Mouse (Mus musculus) embryonic facial prominence, embryonic 12.5 days (tissue): ENCODE measurements around the gene Edil3. TPM values are rescaled to one million over a fixed set of nuclear protein-coding genes. Genes with fewer than 3 reads are reported as not detected.

Source experiments
- ATAC-seq: fragments of 200-750 bp; cut with Nextera tagmentation; 2 replicates; pipeline ENCODE4 v1.8.0; 2017; ENCODE audit not compliant: insufficient number of reproducible peaks, insufficient read depth, low FRiP score, low TSS enrichment
- H3K27ac ChIP-seq: fragments of 300-500 bp; sonication (generic); 2 replicates; pipeline ENCODE4 v1.5.1; 2016; ENCODE audit warnings: mild to moderate bottlenecking
- H3K27me3 ChIP-seq: fragments of 300-500 bp; sonication (generic); 2 replicates; pipeline ENCODE4 v1.6.1; 2016; ENCODE audit warnings: mild to moderate bottlenecking, moderate library complexity
- H3K36me3 ChIP-seq: fragments of 300-500 bp; sonication (generic); 2 replicates; pipeline ENCODE4 v1.6.1; 2016; ENCODE audit warnings: mild to moderate bottlenecking
- H3K4me1 ChIP-seq: fragments of 300-500 bp; sonication (generic); 2 replicates; pipeline ENCODE4 v1.6.1; 2016
- H3K4me2 ChIP-seq: fragments of 300-500 bp; sonication (generic); replicated peaks from 2 replicates; pipeline ENCODE4 v1.6.1; 2016; ENCODE audit warnings: mild to moderate bottlenecking, moderate library complexity
- H3K4me3 ChIP-seq: fragments of 300-500 bp; sonication (generic); 2 replicates; pipeline ENCODE4 v1.5.1; 2016; ENCODE audit warnings: mild to moderate bottlenecking
- H3K9ac ChIP-seq: fragments of 300-500 bp; sonication (generic); 2 replicates; pipeline ENCODE4 v1.6.1; 2016; ENCODE audit warnings: mild to moderate bottlenecking, moderate library complexity
- H3K9me3 ChIP-seq: fragments of 300-500 bp; sonication (generic); 2 replicates; pipeline ENCODE4 v1.6.1; 2016; ENCODE audit warnings: mild to moderate bottlenecking, moderate library complexity
- WGBS: fragments of 180-500 bp; shearing (Covaris S2); methylation state at CpG from one replicate; pipeline ENCODE4 v1.1.7; 2016; 5-methylcytosine and 5-hydroxymethylcytosine counted together
- polyA plus RNA-seq: library from polyadenylated mRNA; unstranded; fragments of >200 nt; fragmentation: Nextera tagmentation; extraction: Ambion mirVana; gene quantifications from 2 replicates; pipeline ENCODE4 v1.2.1, GENCODE M21; 2016

Gene Edil3
- polyA plus RNA-seq, 1 experiment from 2014 or later = 20.5 TPM

DNA sequence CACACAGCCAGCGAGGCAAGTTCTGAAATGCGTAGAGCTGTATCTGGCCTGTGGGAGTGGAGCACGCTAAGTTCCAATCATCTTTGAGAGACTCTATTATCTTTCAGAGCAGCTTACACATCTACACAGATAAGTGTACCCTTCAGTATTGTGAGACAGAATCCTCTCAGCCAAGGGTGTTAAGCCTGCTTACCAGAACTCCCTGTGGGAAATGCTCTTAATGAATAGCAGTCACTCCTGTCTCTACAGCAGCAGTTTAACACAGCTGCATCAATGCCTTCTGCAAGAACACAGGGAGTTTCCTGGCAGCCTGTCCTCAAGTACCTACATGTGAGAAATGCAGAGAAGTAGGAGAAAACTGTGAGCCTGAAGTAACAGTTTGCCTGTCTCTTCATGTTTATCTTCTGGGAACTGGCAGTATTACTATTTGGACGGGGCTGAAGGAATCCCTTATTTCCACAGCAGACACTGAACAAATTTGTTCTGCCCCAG, 324.8 kb downstream of the Edil3 start:
- WGBS = 51% methylated on average over 4 of the region's 4 CpGs
- no peaks in the 10 kb centered on the region; the same call in 1 of the 2 replicates for H3K4me1 ChIP-seq
- ATAC-seq = no peak

DNA sequence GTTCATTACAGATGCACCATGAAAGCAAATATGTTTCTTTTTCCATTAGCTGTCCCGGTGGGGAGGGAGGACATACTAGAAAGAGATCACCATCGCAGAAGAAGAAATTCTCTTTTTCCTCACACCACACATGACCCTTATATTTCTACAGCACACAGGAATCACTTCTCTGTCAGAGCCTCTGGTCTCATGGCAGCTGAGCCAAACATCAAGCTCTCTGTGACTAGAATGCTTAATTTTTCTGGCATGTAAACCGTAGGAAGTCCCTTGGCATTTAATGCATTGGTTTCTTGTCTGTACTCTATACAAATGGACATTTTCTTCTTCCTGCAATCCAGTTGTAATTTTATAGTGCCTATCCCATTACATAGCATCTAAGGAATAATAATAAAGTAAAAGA, 330.6 kb downstream of the Edil3 start:
- H3K27me3 ChIP-seq = no peaks in the 10 kb centered on the region
- no peak overlapping the region for H3K9ac ChIP-seq
- H3K4me2 ChIP-seq = no peak overlapping the region
- H3K27ac ChIP-seq = no peak overlapping the region
- ATAC-seq = no peak
- WGBS = 72% methylated on average over 3 of the region's 3 CpGs
- H3K9me3 ChIP-seq = no peaks in the 10 kb centered on the region
- H3K4me1 ChIP-seq = no peaks in the 10 kb centered on the region
- H3K4me3 ChIP-seq = no peak overlapping the region
- H3K36me3 ChIP-seq = no peaks in the 10 kb centered on the region

More for the DNA sequence above, 324.8 kb downstream of the Edil3 start:
- no peaks in the 10 kb centered on the region for H3K27me3 ChIP-seq
- H3K9me3 ChIP-seq = no peaks in the 10 kb centered on the region
- H3K4me3 ChIP-seq = no peak overlapping the region
- H3K36me3 ChIP-seq = no peaks in the 10 kb centered on the region
- no peak overlapping the region for H3K27ac ChIP-seq
- no peak overlapping the region for H3K9ac ChIP-seq
- H3K4me2 ChIP-seq = no peak overlapping the region

DNA sequence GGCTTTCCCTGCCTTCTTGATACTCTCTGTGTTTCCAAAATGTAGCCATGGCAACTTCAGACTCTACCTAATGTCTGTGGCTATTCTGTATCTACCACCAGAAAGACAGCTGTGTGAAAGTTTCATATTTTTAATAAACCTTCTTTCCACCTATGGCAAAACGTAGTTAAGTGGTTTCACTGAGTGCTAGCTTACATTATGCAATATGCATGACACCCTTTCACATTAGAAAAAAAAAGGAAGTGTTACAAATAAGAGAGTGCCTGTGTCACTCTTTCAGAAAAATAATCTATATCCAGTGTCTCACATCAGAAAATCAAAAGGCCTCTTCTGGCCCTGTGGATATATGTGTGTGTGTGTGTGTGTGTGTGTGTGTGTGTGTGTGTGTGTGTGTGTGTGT, 346.7 kb downstream of the Edil3 start:
- no peak overlapping the region for H3K4me2 ChIP-seq
- H3K27me3 ChIP-seq = no peaks in the 10 kb centered on the region
- no peaks in the 10 kb centered on the region for H3K36me3 ChIP-seq
- no peak overlapping the region for H3K27ac ChIP-seq
- ATAC-seq = no peak
- no peaks in the 10 kb centered on the region for H3K9me3 ChIP-seq
- H3K4me3 ChIP-seq = no peak overlapping the region
- WGBS = 83% methylated on average over 1 of the region's 1 CpGs
- H3K9ac ChIP-seq = no peak overlapping the region
- H3K4me1 ChIP-seq = no peaks in the 10 kb centered on the region

DNA sequence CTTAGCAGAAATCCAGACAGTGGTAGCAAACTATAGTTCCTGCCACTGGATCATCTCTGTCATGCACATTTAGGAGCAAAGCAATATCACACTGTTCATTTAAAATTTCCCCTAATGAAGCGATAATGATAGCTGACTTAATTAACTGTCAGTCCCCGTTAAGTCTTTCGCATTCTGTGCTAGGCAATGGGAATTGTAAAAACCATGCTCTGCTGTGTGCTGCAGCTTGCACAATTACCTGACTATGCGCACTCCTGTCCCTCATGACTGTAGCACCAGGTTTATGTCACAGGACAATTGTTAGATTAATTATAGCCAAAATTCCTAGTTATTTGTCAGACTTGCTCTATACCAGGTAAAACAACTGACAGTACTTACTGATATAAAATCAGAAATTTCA, 348.8 kb downstream of the Edil3 start:
- Histone ChIP-seq H3K4me2 (no peak overlapping the region), H3K4me1 (no peaks in the 10 kb centered on the region), H3K9me3 (no peaks in the 10 kb centered on the region), H3K27me3 (no peaks in the 10 kb centered on the region), H3K9ac (no peak overlapping the region), H3K4me3 (no peak overlapping the region), H3K36me3 (no peaks in the 10 kb centered on the region), H3K27ac (no peak overlapping the region)
- 86% methylated on average over 4 of the region's 4 CpGs for WGBS
- ATAC-seq = no peak

DNA sequence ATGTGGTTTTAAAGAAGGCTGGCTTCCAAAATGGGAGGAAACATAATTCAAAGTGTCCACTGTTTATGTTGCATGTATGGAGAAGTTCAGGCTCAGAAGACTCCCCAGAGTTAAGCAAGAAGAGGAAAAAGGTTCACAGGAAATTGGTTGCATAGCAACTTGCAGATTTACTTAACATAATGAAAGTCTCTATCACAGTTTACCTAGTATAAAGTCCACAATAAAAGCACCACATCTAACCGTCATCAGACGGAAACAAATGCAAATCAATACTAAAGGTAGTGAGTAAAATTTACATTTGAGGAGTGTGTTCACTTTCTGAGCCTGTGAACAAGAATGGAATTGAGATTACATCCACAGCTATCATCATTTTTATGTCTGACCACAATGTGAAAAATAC, 353.9 kb downstream of the Edil3 start:
- Histone ChIP-seq H3K4me3 (no peak overlapping the region), H3K27ac (no peak overlapping the region), H3K9me3 (no peaks in the 10 kb centered on the region), H3K27me3 (no peaks in the 10 kb centered on the region), H3K4me1 (no peaks in the 10 kb centered on the region), H3K9ac (no peak overlapping the region), H3K36me3 (no peaks in the 10 kb centered on the region), H3K4me2 (no peak overlapping the region)
- ATAC-seq = no peak
- 85% methylated on average over 2 of the region's 2 CpGs for WGBS

DNA sequence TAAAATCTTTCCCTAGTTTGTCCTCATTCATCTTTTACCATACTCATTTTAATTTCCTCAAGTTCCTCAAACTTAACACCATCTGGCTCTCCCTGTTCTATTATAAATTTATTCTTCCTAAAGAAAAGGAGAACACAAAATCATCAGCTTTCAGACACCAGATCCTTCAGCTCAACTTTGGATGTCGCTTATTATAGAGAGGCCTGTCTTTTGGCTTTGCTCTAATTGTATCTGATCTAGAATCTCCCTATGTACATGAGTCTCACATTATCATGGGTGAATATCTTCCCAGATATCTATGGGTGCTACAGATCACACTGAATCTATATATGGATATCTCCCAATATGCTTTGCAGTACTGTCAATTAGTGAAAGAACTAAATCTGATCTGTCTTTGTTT, 367.8 kb downstream of the Edil3 start:
- H3K4me1 ChIP-seq = no peaks in the 10 kb centered on the region
- H3K27me3 ChIP-seq = no peaks in the 10 kb centered on the region
- no peaks in the 10 kb centered on the region for H3K9me3 ChIP-seq
- no peaks in the 10 kb centered on the region for H3K36me3 ChIP-seq
- ATAC-seq = no peak
- no peak overlapping the region for H3K27ac ChIP-seq
- no peak overlapping the region for H3K4me3 ChIP-seq
- no peak overlapping the region for H3K9ac ChIP-seq
- 95% methylated on average over 1 of the region's 1 CpGs for WGBS
- H3K4me2 ChIP-seq = no peak overlapping the region

DNA sequence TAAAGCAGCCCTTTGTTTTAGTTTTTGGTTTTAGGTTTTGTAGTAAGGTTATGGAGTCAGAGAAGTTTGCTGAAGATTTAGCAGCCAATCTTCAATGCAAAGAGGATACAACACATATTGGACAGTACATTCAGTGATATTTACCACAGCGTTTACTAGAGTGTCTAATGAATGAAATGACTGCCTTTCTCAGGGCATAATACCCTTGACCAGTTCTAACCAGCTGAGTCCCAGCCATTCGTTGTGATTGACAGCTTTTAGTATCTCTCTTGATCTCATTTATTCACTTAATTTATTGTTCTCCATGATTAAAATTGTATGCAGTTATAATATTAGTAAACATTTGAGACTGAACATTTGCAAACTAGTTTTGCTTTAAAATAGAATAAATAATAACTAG, 375.7 kb downstream of the Edil3 start:
- Histone ChIP-seq H3K9ac (no peak overlapping the region), H3K4me1 (no peaks in the 10 kb centered on the region), H3K27ac (no peak overlapping the region), H3K4me2 (no peak overlapping the region), H3K4me3 (no peak overlapping the region), H3K9me3 (no peaks in the 10 kb centered on the region), H3K36me3 (no peaks in the 10 kb centered on the region), H3K27me3 (no peaks in the 10 kb centered on the region)
- 62% methylated on average over 2 of the region's 2 CpGs for WGBS
- no peak for ATAC-seq

DNA sequence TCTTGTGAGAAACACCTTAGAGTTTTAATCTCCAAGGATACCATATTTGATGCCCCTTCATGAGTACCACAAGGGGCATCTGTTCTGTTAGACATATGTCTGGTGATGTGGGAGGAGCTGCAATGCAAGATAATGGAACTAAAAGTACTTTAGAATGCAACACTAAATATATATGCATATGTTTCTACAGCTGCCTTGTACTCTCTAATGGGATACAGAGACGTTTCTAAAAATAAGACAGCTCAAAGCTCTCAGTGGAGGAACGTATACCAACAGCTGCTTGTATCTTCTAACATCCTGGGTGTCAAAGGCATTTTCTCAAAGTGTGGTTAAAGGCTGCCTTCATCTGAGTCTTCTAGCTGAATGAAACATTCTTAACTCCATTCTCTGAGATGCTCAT, 378.0 kb downstream of the Edil3 start:
- Histone ChIP-seq H3K4me1 (no peaks in the 10 kb centered on the region), H3K36me3 (no peaks in the 10 kb centered on the region), H3K27ac (no peak overlapping the region), H3K27me3 (no peaks in the 10 kb centered on the region), H3K9ac (no peak overlapping the region), H3K4me3 (no peak overlapping the region), H3K9me3 (no peaks in the 10 kb centered on the region), H3K4me2 (no peak overlapping the region)
- no peak for ATAC-seq
- WGBS = 47% methylated on average over 2 of the region's 2 CpGs

DNA sequence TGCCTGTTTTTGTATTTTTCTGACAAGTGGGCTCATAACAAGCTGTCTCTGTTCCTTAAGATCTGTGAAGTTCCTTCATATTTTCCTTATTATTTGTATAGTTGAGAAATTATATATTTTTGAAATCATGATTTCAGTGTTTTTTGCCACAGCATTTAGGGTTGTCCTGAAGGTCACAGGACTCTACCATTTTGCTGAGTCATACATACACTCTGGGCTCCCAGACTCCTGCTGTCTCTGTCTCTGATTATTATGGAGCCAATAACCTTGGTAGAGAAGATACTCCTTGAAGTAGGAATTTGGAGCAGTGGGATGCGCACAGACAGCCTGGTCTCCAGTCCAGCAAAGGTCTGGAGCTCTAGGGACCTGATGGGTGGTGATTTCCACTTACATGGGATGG, 416.8 kb downstream of the Edil3 start:
- Histone ChIP-seq H3K9ac (no peak overlapping the region), H3K27ac (no peak overlapping the region), H3K9me3 (no peaks in the 10 kb centered on the region), H3K4me2 (no peak overlapping the region), H3K36me3 (no peaks in the 10 kb centered on the region), H3K27me3 (no peaks in the 10 kb centered on the region), H3K4me1 (no peaks in the 10 kb centered on the region), H3K4me3 (no peak overlapping the region)
- no peak for ATAC-seq
- WGBS = 94% methylated on average over 1 of the region's 1 CpGs

DNA sequence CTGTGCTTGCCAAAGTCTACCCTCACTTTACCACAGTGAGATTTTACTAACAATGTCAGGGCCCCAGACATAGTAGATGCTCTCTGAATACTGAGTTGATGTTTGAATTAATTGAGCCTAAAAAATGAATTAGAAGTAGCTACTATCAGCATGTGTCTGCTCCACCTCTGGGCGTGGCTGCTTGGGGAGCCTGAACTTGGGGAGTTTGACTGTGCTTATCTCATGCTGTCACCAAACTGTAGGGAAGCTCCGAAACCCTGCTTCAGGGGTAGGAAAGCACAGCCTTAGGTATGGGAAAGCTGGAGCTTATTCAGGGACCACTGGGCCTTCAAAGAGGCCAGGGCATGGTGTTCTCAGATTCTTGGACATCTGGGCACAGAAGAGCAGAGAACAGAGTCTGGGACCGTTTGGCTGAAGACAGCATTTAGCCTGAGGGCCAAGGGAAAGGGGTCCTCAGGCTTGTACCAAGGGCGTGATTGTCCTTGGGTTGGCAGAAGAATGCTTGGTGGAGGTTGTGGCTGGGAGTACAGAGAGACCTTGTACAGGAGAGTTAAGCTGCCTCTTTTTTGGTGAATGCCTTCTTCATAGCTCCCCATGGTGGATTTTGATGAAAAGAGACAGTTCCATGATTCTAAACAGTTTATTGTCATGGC, 432.8 kb downstream of the Edil3 start:
- Histone ChIP-seq H3K9ac (no peak overlapping the region), H3K36me3 (no peaks in the 10 kb centered on the region), H3K4me1 (no peaks in the 10 kb centered on the region), H3K27ac (no peak overlapping the region), H3K4me2 (no peak overlapping the region), H3K27me3 (no peaks in the 10 kb centered on the region), H3K4me3 (no peak overlapping the region), H3K9me3 (no peaks in the 10 kb centered on the region)
- ATAC-seq = no peak
- 68% methylated on average over 4 of the region's 4 CpGs for WGBS

DNA sequence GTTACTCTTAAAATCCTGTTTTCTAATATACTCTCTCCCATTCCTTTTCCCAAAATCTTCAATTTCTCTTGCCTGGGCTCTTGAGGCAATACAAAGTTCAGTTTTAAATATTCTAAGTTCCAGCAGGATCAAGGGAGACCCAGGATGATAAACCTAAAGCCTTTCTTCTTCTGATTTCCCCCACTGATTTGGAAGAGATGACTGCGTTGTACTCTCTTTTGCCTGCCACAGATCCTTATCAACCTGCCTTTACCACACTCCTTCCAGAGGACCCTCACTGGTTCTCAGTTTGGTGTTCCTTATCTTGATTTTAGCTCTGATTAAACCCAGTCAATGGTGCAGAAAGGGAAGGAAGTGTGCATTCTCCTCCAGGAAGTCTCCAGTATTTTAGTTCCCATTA, 435.6 kb downstream of the Edil3 start:
- Histone ChIP-seq H3K27me3 (no peaks in the 10 kb centered on the region), H3K4me2 (no peak overlapping the region), H3K36me3 (no peaks in the 10 kb centered on the region), H3K9ac (no peak overlapping the region), H3K4me1 (no peaks in the 10 kb centered on the region), H3K27ac (no peak overlapping the region), H3K9me3 (no peaks in the 10 kb centered on the region), H3K4me3 (no peak overlapping the region)
- ATAC-seq = no peak
- WGBS = 64% methylated on average over 1 of the region's 1 CpGs

DNA sequence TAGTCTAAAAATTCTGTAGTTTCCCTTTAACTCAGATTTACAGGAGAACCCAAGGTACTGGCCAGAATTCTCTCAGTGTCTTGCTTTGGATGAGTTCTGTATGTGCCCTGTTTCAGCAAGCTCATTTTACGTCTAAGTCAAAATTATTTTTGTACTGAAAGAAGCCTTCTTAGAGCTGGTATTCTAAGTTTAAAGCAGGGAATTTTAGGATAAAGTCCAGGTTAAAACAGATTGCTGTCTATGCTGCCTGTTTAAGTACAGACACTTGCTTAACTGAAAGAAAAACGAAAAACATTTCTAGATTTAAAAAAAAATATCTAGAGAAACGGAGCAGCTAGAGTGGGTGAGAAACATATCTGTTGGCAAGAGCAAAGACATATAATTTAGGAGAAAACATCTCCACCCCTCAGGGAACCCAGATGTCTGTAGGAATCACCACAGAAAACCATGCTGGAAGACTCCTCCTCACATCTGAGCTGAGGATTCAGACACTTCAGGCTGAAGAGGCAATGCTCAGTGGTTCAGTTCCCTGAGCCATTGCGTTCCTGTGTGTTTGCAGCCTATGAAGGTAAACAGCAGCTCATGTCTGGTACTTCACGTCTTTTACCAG, 465.5 kb downstream of the Edil3 start:
- ATAC-seq = no peak

More for the DNA sequence above, 465.5 kb downstream of the Edil3 start:
- Histone ChIP-seq H3K27ac (no peak overlapping the region), H3K4me2 (no peak overlapping the region), H3K9ac (no peak overlapping the region), H3K9me3 (no peaks in the 10 kb centered on the region), H3K36me3 (no peaks in the 10 kb centered on the region), H3K27me3 (no peaks in the 10 kb centered on the region), H3K4me1 (no peaks in the 10 kb centered on the region), H3K4me3 (no peak overlapping the region)
- WGBS = 69% methylated on average over 5 of the region's 5 CpGs
